Mouse (Mus musculus) layer of hippocampus, adult 9-11 months (tissue): ENCODE data around the gene Hoxd9.

Experiments
- DNase-seq: peaks from one replicate; pipeline ENCODE4 v3.0.0; 2022

Gene Hoxd9

GRCm38 (mm10) chr2:74669230-74669578 lies 28.3 kb upstream of the Hoxd9 start:
- no peak for DNase-seq

DNA sequence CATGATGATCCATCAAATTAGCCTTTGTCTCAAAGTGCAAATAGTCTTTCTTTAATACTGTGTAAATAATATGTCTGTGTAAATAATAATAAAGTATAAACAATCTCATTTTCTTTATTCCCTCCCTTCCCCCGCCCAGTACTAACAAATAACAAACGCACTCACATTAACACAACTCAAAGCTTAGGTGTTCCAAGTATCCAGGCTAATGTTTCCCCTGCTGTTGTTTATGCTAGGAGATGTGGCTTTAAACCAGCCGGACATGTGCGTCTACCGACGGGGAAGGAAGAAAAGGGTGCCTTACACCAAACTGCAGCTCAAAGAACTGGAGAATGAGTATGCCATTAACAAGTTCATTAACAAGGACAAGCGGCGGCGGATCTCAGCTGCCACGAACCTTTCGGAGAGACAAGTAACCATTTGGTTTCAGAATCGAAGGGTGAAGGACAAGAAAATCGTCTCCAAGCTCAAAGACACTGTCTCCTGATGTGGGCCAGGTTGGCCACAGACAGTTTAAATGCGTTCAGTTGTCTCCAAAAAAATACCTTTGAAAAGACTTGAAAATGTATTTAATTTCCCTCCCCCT lies 27.8 kb upstream of the Hoxd9 start:
- no peak for DNase-seq

DNA sequence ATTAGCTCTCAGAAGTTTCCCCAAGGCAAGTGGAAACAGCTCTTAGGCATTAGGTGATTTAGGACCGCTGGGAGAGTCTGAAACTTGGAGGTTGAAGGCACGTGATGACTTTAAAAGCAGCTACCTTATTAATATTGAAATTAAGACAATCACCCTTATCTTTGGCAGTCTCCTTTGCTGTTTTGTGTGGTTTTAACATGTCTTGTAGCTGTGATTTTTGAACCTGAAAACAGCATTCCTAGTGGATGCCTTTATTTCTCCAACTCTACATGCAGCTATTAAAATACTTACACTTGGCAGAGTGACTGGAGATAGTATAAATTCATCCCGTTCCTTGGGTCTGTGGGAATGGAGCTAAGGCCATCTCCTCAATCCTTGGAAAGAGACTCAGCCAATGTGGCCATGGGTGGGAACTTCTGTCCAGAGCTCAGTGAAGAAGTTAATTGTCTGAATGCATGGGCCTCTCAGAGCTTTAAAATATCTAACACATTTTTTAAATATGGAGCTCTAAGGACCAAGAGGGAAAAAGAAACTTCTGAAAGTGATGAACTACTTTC lies 26.8 kb upstream of the Hoxd9 start:
- no peak for DNase-seq

- DNase-seq, result no peak
Measured at GRCm38 (mm10) chr2:74671847-74672246, 25.7 kb upstream of the Hoxd9 start.

GRCm38 (mm10) chr2:74672481-74673362 lies 24.8 kb upstream of the Hoxd9 start:
- no peak for DNase-seq

GRCm38 (mm10) chr2:74673835-74674425 lies 23.6 kb upstream of the Hoxd9 start:
- DNase-seq, result no peak

DNA sequence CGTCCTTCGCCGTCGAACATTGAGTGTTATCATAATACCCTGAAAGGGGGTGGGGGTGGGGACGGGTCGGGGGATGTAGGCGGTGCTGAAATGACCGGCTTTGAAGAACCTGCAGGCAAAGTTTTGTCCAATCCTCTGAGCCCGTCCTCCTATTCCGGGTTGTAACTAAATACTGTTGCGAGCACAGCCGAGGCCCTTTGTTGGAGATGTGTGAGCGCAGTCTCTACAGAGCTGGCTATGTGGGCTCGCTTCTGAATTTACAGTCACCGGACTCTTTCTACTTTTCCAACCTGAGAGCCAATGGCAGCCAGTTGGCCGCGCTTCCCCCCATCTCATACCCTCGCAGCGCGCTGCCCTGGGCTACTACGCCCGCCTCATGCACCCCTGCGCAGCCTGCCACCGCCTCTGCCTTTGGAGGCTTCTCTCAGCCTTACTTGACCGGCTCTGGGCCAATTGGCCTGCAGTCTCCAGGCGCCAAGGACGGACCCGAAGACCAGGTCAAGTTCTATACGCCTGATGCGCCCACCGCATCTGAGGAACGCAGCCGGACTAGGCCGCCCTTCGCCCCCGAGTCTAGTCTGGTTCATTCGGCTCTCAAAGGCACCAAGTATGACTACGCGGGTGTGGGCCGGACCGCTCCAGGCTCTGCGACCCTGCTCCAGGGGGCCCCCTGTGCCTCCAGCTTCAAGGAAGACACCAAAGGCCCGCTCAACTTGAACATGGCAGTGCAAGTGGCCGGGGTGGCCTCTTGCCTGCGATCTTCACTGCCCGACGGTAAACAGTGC lies 22.5 kb upstream of the Hoxd9 start, which contains the start of gene Hoxd12:
Hoxd12 (plus strand) TSS at position 133 of the 785 bp plus-strand sequence.
- DNase-seq, result no peak

GRCm38 (mm10) chr2:74675666-74676282 lies 21.8 kb upstream of the Hoxd9 start:
- no peak for DNase-seq

GRCm38 (mm10) chr2:74676376-74677052 lies 21.0 kb upstream of the Hoxd9 start:
- no peak for DNase-seq

DNA sequence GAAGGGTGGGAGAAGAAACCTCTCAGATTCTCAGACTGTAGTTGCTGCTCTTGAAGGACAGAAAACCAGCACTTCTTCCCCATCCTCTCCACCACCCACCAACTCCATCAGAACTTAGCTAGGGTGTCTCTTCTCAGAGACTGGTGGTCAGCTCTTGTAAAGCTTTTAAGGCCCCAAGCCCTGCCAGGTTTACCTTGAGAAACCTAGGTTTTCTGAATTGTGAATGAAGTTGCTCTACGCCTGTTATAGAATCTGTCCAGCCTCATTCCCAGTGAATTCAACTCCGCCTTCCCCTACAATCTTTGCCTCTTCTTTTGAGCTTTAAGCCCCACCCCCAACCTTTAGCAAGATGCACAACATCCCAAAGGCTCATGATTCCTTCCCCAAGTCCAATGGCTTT lies 20.4 kb upstream of the Hoxd9 start:
- DNase-seq, result no peak

DNA sequence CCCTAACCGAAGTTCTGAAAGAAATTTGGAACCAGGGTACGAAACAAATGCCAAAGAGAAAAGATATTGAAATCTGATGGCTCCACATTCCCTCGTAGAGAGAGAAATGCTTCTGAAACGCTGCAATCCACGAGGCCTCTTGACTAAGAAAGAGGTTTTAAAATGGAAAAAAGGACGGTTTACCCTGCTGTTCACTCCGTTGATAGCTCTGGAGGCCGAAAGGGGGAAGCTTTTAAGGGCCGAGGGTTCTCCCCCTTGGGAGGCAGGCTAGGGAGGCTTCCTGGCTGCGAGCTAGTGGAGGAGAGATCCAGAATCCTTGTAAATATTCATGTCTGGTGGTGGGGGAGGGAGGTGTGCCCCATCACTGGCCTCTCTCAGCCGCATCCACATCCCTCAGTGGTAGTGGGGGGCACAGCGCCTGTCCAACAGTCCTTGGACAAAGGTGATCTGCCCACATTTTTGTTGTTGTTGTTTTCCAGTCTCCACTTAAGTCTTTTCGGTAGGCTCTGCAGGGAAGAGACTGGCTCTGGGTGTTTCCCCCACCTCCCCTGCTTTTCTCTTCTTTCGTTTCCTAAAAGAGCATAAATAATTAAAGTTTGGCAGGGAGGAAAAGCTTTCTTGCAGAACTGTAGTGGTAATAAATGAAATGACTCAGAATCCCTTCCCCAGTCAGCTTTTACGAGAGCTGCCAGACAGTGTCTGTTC lies 18.5 kb upstream of the Hoxd9 start, which contains the start of gene Hoxd11:
Hoxd11 (plus strand) TSS at position 667 of the 705 bp plus-strand sequence.
- no peak for DNase-seq

- no peak for DNase-seq
Measured at GRCm38 (mm10) chr2:74679596-74679971, 17.9 kb upstream of the Hoxd9 start.

DNA sequence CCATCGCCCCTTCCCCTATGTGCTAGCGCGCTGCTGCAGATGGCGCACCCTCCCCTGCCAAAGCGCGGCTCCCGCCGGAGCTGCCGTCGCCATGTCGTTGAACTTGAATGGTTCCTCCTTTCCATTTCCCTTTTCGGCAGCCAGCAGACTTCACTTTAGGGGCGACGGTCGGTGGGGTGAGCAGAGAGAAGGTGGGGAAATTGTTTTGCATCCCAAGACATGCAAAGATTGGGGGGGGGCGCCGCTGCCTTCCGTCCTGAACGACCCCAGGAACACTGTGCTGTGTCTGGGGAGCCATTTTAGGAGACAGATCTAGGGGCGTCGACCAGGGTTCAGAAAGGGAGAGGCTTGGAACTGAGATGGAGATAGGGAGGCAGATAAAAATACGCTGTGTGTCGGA lies 17.5 kb upstream of the Hoxd9 start:
- DNase-seq, result no peak

DNA sequence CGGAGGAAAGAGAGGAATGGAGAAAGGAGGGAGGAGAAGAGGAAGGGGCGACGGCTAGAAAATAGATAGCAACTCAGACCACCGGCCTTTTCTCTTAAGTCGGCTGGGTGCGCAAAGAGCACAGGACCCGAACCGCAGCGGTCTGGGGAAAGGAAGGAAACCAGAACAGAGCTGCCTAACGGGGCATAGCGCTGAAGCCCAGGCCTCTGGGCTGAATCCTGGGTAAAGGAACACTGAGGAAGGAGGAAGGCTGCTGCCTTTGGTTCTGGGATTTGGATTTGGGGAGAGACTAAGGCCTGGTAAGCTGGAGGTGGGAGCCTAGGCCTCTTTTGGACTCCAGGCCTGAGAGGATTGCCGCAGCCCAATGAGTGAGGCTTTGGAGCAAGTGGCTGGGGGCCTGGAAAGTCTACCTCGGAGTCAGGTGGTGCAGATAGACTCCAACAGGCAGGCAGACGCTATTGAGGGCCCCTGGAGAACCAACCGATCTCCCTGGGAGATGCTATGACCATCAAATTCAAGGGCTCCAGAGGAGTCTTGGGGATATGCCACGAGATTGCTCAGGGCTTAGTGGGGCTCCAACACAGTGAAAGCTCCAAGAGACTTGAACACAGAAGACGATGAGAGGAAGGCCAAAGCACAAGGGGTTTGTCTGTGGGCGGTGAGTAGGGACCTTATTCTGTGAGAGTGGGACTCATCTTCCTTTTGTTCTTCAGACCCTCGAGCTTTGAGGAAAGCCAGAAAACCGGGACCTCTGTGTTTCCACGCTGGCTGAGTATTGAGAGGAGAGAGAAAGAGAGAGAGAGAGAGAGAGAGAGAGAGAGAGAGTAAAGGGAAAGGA lies 16.7 kb upstream of the Hoxd9 start:
- no peak for DNase-seq

GRCm38 (mm10) chr2:74681594-74682531 lies 15.7 kb upstream of the Hoxd9 start:
- no peak for DNase-seq

DNA sequence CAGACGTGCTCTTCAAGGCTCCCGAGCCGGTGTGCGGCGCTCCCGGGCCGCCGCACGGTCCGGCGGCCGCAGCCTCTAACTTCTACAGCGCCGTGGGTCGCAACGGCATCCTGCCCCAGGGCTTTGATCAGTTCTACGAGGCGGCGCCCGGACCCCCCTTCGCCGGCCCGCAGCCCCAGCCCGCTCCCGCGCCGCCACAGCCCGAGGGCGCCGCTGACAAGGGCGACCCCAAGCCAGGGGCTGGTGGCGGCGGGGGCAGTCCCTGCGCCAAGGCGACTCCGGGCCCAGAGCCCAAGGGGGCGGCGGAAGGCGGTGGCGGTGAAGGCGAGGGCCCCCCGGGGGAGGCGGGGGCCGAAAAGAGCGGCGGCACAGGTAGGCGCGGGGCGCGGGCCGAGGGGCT lies 14.7 kb upstream of the Hoxd9 start:
- DNase-seq, result no peak

- DNase-seq, result no peak
Measured at GRCm38 (mm10) chr2:74683471-74683951, 14.0 kb upstream of the Hoxd9 start.

GRCm38 (mm10) chr2:74684106-74684505 lies 13.4 kb upstream of the Hoxd9 start:
- DNase-seq, result no peak

GRCm38 (mm10) chr2:74685059-74685603 lies 12.4 kb upstream of the Hoxd9 start:
- no peak for DNase-seq
